Mouse (Mus musculus) heart, postnatal 0 days (tissue): ENCODE data around the gene Tfe3.

Experiments
- CTCF ChIP-seq: IDR thresholded peaks from 2 replicates; pipeline ENCODE4 v1.5.1; 2016; ENCODE audit warnings: antibody characterized with exemption, control low read depth, low read depth
- EP300 ChIP-seq: IDR thresholded peaks from 2 replicates; pipeline ENCODE4 v1.6.1; 2016; ENCODE audit warnings: antibody characterized with exemption, low read depth

DNA sequence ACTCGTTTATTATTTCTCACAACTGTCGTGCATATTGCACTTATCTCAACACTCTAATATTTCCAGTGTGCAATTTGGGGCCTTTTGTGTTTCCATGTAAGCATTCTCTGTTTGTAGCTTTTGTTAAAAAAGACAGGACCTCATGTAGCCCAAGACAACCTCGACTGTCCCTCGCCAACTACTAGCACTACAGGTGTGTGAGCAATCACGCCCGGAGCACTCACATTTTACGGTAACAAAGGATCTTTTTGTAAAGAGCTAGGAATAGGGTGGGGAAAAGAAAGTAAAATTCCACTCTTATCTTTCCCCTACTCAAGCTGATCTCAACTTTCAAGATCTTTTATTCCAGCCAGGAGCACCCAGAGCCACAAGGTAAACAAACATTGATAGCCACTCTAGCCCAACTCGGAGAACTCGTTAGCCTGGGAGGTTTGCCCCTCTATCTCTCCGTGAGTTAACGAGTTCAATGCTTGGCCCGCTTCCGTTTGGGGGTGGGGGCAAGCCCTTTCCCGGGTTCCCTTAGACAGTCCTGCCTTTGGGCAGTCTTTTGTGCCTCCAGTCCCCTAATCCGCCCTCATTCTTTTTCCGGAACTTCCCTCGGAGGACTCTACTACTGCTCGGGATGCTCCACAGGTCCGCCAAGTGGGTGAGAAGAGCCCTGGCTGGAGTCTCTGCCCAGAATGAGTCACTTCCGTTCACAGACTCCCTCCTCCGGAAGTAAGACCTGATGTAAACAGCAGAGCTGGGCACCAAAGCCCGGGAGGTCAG, 40.7 kb upstream of the Tfe3 start, which contains the start of gene Gm45208:
- TF ChIP-seq EP300 = no peak
- no peak for TF ChIP-seq CTCF
